8 mouse cellular contexts compared by ENCODE assay signal in genomic region chr2:165493587-165494210, GRCm38 (mm10). TPM values are rescaled to one million over a fixed set of nuclear protein-coding genes. Genes with fewer than 3 reads are reported as not detected.
DNase-seq lines count a peak whose midpoint lies in the region; ATAC-seq and TF ChIP-seq lines count a peak whose summit lies in the region.

No protein-coding gene starts in this region.

- H3K27ac ChIP-seq in lung, embryonic 14.5 days (ENCODE audit: low read depth) = peak overlapping the region; percentile 67; the same call in 1 of the 2 replicates
- peak overlapping the region; percentile 90 for H3K27ac ChIP-seq in midbrain, embryonic 10.5 days (replicated peaks)
- no peak overlapping the region for H3K27ac ChIP-seq in stomach, postnatal 0 days (replicated peaks)

- peak; percentile 3; the same call in 1 of the 2 replicates for ATAC-seq in lung, embryonic 14.5 days (ENCODE audit: insufficient read depth)
- peak; percentile 10 for ATAC-seq in frontal cortex, adult (ENCODE audit: low TSS enrichment)
- ATAC-seq in stomach, postnatal 0 days (ENCODE audit: low FRiP score, low TSS enrichment) = no peak; the same call in 1 of the 2 replicates

- peak overlapping the region; percentile 82 for H3K4me2 ChIP-seq in lung, embryonic 14.5 days
- peak overlapping the region; percentile 67 for H3K4me2 ChIP-seq in stomach, postnatal 0 days (replicated peaks; ENCODE audit: low read depth)

- peak overlapping the region; percentile 80 for H3K9ac ChIP-seq in lung, embryonic 14.5 days
- peak overlapping the region; percentile 79 for H3K9ac ChIP-seq in stomach, postnatal 0 days (ENCODE audit: low read length)

- H3K27me3 ChIP-seq in lung, embryonic 14.5 days (ENCODE audit: insufficient read depth, low read length) = no peaks in the 10 kb centered on the region
- H3K27me3 ChIP-seq in midbrain, embryonic 10.5 days (ENCODE audit: low read depth, poor library complexity, severe bottlenecking) = no peaks in the 10 kb centered on the region
- H3K27me3 ChIP-seq in stomach, postnatal 0 days (ENCODE audit: control insufficient read depth, insufficient read depth, low read length) = no peaks in the 10 kb centered on the region

- DNase-seq in lung, embryonic 14.5 days = no peak
- no peak for DNase-seq in lung, adult 18-20 months
- DNase-seq in cerebellum, adult 9-10 months = peak; percentile 49
- DNase-seq in layer of hippocampus, postnatal 36 days = peak; percentile 42 to 59
- peak; percentile 65 for DNase-seq in midbrain, embryonic 10.5 days (ENCODE audit: low spot score)
- no peak for DNase-seq in stomach, postnatal 0 days (ENCODE audit: low spot score)
- DNase-seq in spleen, adult 12 weeks (ENCODE audit: low spot score) = no peak

- WGBS in lung, embryonic 14.5 days = 23% methylated on average over 17 of the region's 17 CpGs
- 11% methylated on average over 17 of the region's 17 CpGs for WGBS in midbrain, embryonic 10.5 days
- 25% methylated on average over 17 of the region's 17 CpGs for WGBS in stomach, postnatal 0 days

- no peaks in the 10 kb centered on the region; the same call in none of the 2 replicates for H3K4me1 ChIP-seq in lung, embryonic 14.5 days (ENCODE audit: insufficient read depth)
- H3K4me1 ChIP-seq in midbrain, embryonic 10.5 days = peaks cover 31% of the 10 kb centered on the region
- H3K4me1 ChIP-seq in stomach, postnatal 0 days (replicated peaks; ENCODE audit: control insufficient read depth, insufficient read depth) = no peaks in the 10 kb centered on the region; the same call in 1 of the 2 replicates

- no peak for TF ChIP-seq CTCF in lung, embryonic 14.5 days (IDR thresholded peaks at IDR 0.05; ENCODE audit: low read depth)
- no peak for TF ChIP-seq CTCF in stomach, postnatal 0 days (IDR thresholded peaks at IDR 0.05; ENCODE audit: low read depth)

- peaks cover 22% of the 10 kb centered on the region for H3K36me3 ChIP-seq in lung, embryonic 14.5 days (ENCODE audit: insufficient read depth)
- peaks cover 22% of the 10 kb centered on the region for H3K36me3 ChIP-seq in midbrain, embryonic 10.5 days
- peaks cover 7% of the 10 kb centered on the region; the same call in 1 of the 2 replicates for H3K36me3 ChIP-seq in stomach, postnatal 0 days (ENCODE audit: control insufficient read depth, insufficient read depth, low read length)

- peak overlapping the region; percentile 73 for H3K4me3 ChIP-seq in lung, embryonic 14.5 days (ENCODE audit: low read depth, low read length)
- H3K4me3 ChIP-seq in midbrain, embryonic 10.5 days = peak overlapping the region; percentile 83
- peak overlapping the region; percentile 60 for H3K4me3 ChIP-seq in stomach, postnatal 0 days (ENCODE audit: low read depth, low read length)

- TF ChIP-seq EP300 in stomach, postnatal 0 days (optimal IDR thresholded peaks at IDR 0.05) = no peak

- H3K9me3 ChIP-seq in lung, embryonic 14.5 days (ENCODE audit: low read depth, low read length) = no peaks in the 10 kb centered on the region
- H3K9me3 ChIP-seq in midbrain, embryonic 10.5 days (replicated peaks) = no peaks in the 10 kb centered on the region
- H3K9me3 ChIP-seq in stomach, postnatal 0 days (ENCODE audit: control insufficient read depth, low read length) = no peaks in the 10 kb centered on the region

RNA-seq across cellular contexts. Expression of gene Trp53rka, which starts 0.6 kb away (rescaled TPM):
- polyA plus RNA-seq in lung, embryonic 14.5 days (2014; fragmentation: Nextera tagmentation; extraction: Ambion mirVana) = 42.5 and 45.1 TPM in 2 replicates
- total RNA-seq in layer of hippocampus, postnatal 36 days (2021) = 10 to 100 TPM; 19.4 TPM
- 53.2 and 56.9 TPM in 2 replicates for polyA plus RNA-seq in midbrain, embryonic 10.5 days (2016; fragmentation: Nextera tagmentation; extraction: Ambion mirVana)
- polyA plus RNA-seq in stomach, postnatal 0 days (2015; fragmentation: Nextera tagmentation; extraction: Ambion mirVana) = 19.7 and 21.3 TPM in 2 replicates

RNA-seq across cellular contexts. Expression of gene Slc2a10, which starts 9.9 kb away (rescaled TPM):
- polyA plus RNA-seq in lung, embryonic 14.5 days (2014; fragmentation: Nextera tagmentation; extraction: Ambion mirVana) = 11.9 and 14.6 TPM in 2 replicates
- under 1 TPM; 0.48 to 0.67 TPM for total RNA-seq in layer of hippocampus, postnatal 36 days (2021)
- 4.0 and 4.4 TPM in 2 replicates for polyA plus RNA-seq in midbrain, embryonic 10.5 days (2016; fragmentation: Nextera tagmentation; extraction: Ambion mirVana)
- polyA plus RNA-seq in stomach, postnatal 0 days (2015; fragmentation: Nextera tagmentation; extraction: Ambion mirVana) = 10.1 and 10.7 TPM in 2 replicates

RNA-seq across cellular contexts. Expression of gene Slc13a3, which starts 20.7 kb away (rescaled TPM):
- polyA plus RNA-seq in lung, embryonic 14.5 days (2014; fragmentation: Nextera tagmentation; extraction: Ambion mirVana) = 0.30 and 0.58 TPM in 2 replicates
- total RNA-seq in layer of hippocampus, postnatal 36 days (2021) = 10 to 100 TPM in 1 of 2 experiments, 1 to 10 TPM in 1; 6.9 to 10.7 TPM
- polyA plus RNA-seq in midbrain, embryonic 10.5 days (2016; fragmentation: Nextera tagmentation; extraction: Ambion mirVana) = 0.48 and 1.3 TPM in 2 replicates
- polyA plus RNA-seq in stomach, postnatal 0 days (2015; fragmentation: Nextera tagmentation; extraction: Ambion mirVana) = 0.34 and 0.64 TPM in 2 replicates

Comparison
In these comparisons a context has a peak if more than half of its experiments do, and no peak if none do; other contexts are left out.
1. DNase-seq: peak in cerebellum, adult 9-10 months (single experiment), layer of hippocampus, postnatal 36 days (2 of 2) and midbrain, embryonic 10.5 days (single experiment); none in lung, embryonic 14.5 days (single experiment), lung, adult 18-20 months (0 of 2), stomach, postnatal 0 days (single experiment) and spleen, adult 12 weeks (single experiment).
2. Peak in every context shown above with its lines, with median percentiles within 50 percentile points of each other: H3K4me3 ChIP-seq.